Mouse (Mus musculus) thymus, adult 18-20 months (tissue): Measurements from ENCODE around the gene Acot8.

Experiments
- DNase-seq, 2 experiments: peaks; one replicate each; pipeline ENCODE4 v3.0.0; 2022; ENCODE audit warnings: mixed read lengths in 2 of 2

Gene Acot8

DNA sequence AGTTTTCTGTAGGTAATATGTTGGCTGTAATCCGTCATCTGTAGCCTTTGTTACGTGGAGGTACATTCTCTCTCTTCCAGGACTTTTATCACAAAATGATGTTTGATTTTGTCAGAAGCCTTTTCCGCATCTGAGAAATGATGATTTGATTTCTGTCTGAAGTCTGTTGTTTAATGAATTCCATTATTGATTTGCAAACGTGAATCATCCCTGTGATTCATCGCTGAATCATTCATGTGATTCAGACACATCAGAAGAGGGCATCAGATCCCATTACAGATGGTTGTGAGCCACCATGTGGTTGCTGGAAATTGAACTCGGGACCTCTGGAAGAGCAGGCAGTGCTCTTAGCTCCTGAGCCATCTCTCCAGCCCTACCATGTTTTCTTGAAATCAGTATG lies 55.7 kb downstream of the Acot8 start:
- DNase-seq = no peak

DNA sequence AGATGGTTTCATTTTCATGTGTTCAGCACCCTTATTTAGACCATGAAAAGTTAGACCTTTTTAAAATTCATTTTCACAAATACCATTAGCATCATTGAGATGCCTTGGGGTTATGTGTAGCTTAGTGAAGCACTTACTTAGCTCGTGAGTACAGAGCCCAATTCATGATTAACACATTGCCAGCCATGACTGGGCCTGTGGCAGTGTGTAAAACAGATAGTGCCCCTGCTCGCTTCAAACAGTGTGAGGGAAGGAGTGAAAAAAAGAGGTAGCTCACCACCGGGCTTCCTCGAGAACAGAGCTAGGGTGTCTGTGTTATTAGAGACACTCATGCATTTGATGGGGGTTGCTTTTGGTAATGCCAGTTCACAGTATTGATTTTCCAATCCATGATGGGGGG lies 56.5 kb downstream of the Acot8 start:
- DNase-seq = no peak

DNA sequence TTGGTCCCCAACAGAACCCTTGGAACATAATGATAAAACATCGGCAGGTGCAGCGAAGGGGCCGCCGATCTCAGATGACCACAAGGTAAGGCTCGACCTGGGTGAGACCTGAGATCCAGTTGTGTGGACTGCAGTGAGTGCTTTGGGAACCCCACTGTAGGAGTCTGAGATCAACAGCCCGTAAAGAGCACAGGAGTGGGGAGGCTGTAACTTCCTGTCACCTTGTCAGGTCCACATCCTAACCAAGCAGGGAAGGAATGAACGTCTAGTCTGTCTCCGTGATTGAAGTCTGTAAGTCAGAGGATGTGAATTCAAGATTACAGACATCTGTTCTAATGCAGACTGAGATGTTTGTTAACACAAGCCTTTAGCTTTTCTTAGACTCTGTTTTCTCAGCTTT lies 58.0 kb downstream of the Acot8 start:
- DNase-seq = peak in 1 of 2 experiments; percentile 18

DNA sequence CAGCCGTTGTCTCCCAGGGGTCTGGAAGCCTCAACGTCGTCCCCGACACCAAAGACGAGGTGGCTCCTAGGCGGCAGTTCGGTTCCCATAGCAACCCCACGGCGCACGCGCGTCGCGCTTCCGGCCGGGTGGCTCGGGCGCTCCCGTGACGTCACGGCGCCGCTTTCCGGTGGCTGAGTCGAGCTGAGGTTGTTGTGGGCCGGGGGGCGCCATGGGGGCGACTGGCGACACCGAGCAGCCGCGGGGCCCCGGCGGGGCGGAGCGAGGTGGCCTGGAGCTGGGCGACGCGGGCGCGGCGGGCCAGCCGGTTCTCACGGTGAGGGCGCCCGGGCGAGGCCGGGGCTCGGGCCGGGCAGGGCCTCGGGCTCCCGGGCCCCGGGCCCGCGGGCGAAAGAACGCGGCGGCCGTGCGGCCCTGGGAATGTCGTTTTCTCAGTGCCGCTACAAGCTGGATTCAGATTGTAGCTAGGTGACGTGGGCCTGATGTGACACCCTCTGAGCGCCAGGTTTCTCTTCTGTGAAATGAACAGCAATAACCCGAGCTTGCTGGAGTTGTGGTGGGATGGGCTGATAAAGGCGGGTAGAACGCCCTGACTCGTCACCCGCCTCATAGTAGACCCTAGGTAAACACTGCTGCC lies 58.7 kb downstream of the Acot8 start, which contains the start of the genes Wfdc3 and Dnttip1:
Gene Wfdc3 (minus strand): TSS at position 89 of the 637 bp plus-strand sequence.
Gene Dnttip1 (plus strand): TSS at position 141 of the 637 bp plus-strand sequence.
- DNase-seq = peak; percentile 92

DNA sequence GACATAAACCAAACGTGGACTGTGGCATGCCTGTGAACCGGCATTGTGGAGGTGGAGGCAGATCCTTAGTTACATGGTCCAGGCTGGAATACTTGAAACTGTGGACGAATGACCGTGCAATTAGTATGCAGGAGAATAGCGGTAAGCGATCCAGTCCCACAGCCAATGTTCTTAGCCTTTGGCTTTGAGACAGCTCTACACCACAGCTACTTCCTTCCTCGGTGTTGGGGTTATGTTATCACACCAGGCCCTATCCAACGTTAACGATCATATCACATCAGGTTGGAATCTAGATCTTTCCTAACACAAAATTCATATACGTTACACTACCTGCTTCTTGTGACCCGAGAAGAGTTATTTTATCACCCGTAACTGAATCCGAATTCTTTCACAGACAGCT lies 59.7 kb downstream of the Acot8 start:
- DNase-seq = no peak
